Mouse (Mus musculus) lung, postnatal 0 days (tissue): ENCODE results near the gene Surf6.

Source experiments
- CTCF ChIP-seq: IDR thresholded peaks from 2 replicates; pipeline ENCODE4 v1.5.1; 2016; ENCODE audit warnings: antibody characterized with exemption, mild to moderate bottlenecking
- EP300 ChIP-seq: IDR thresholded peaks from 2 replicates; pipeline ENCODE4 v1.6.1; 2016; ENCODE audit warnings: antibody characterized with exemption, mild to moderate bottlenecking, control low read depth

- no peak for TF ChIP-seq CTCF
- no peak for TF ChIP-seq EP300
Measured at GRCm38 (mm10) chr2:26915927-26916728, 13.4 kb upstream of the Surf6 start, which contains the start of the genes Surf2 and Surf1.
